In the genomic region with DNA sequence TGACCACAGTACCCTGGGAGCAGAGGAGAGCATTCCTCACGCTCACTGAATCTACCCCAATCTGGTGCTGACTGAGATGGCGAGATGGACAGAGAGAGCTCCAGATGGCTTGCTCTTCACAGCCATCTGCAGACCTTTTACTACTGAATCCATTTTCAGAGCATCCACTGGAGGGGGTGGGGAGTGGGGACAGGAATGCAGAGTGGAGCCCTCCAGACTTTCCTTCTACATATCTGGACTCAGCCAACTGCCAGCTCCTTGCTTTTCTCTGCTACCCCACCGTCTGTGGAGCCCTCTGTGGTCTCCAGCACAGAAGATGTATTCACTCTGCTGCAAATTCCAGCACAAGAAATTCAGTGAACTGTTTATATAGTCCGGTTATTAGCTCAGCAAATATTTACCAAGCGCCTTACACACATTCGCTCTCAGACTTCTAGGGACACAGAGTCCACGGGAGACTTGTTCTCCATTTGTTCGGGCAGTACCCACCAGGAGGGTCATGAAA, we compare ENCODE assay signal across 12 mouse cellular contexts. TPM values are rescaled to one million over a fixed set of nuclear protein-coding genes. Genes with fewer than 3 reads are reported as not detected.
DNase-seq lines count a peak whose midpoint lies in the region; ATAC-seq and TF ChIP-seq lines count a peak whose summit lies in the region.
"Had no signal": no experiment of that assay in that cellular context is flagged by ENCODE, and none has a peak within 500 bp of the region (broad histone marks: within the 10 kb centered on the region; RNA-seq: fewer than 3 reads in every experiment).

No protein-coding gene starts in this region.

- no peaks in the 10 kb centered on the region for H3K27me3 ChIP-seq in limb, embryonic 11.5 days (ENCODE audit: control insufficient read depth, insufficient read depth, low read length)
- H3K27me3 ChIP-seq in limb, embryonic 10.5 days (ENCODE audit: low read depth, poor library complexity, severe bottlenecking): no peaks in the 10 kb centered on the region
- H3K27me3 ChIP-seq in cerebellum, adult 2 months (ENCODE audit: control insufficient read depth, insufficient read depth, low read length): no peaks in the 10 kb centered on the region
- no peaks in the 10 kb centered on the region for H3K27me3 ChIP-seq in embryonic facial prominence, embryonic 14.5 days (replicated peaks; ENCODE audit: control insufficient read depth, insufficient read depth, low read length)
- H3K27me3 ChIP-seq in liver, embryonic 16.5 days (ENCODE audit: control insufficient read depth, insufficient read depth, low read depth, low read length): no peaks in the 10 kb centered on the region

- 0 out of 2 replicates have a peak, but pooled peaks have one; percentile 4 for TF ChIP-seq POLR2A in cerebellum, adult 2 months (IDR thresholded peaks at IDR 0.05; ENCODE audit: borderline replicate concordance, insufficient read depth, low read length)

- ATAC-seq in limb, embryonic 11.5 days (ENCODE audit: insufficient number of reproducible peaks, low FRiP score, low TSS enrichment, low read depth): no peak
- no peak; the same call in 1 of the 2 replicates for ATAC-seq in embryonic facial prominence, embryonic 14.5 days (ENCODE audit: low read depth)
- ATAC-seq in liver, embryonic 16.5 days (ENCODE audit: low read depth): peak; percentile 72

- no peaks in the 10 kb centered on the region for H3K4me1 ChIP-seq in limb, embryonic 11.5 days (ENCODE audit: control insufficient read depth, insufficient read depth, low read length)
- H3K4me1 ChIP-seq in limb, embryonic 10.5 days: peaks cover 7% of the 10 kb centered on the region; the same call in 1 of the 2 replicates
- peaks cover 28% of the 10 kb centered on the region for H3K4me1 ChIP-seq in cerebellum, adult 2 months (ENCODE audit: control insufficient read depth, insufficient read depth, low read length)
- H3K4me1 ChIP-seq in embryonic facial prominence, embryonic 14.5 days (ENCODE audit: control insufficient read depth, insufficient read depth, low read length): no peaks in the 10 kb centered on the region; the same call in 1 of the 2 replicates
- H3K4me1 ChIP-seq in liver, embryonic 16.5 days (ENCODE audit: control insufficient read depth, low read depth, low read length): no peaks in the 10 kb centered on the region

- H3K9me3 ChIP-seq in limb, embryonic 11.5 days (ENCODE audit: control insufficient read depth, low read length): no peaks in the 10 kb centered on the region
- no peaks in the 10 kb centered on the region for H3K9me3 ChIP-seq in limb, embryonic 10.5 days (replicated peaks)
- H3K9me3 ChIP-seq in embryonic facial prominence, embryonic 14.5 days (ENCODE audit: control insufficient read depth, low read length): no peaks in the 10 kb centered on the region
- H3K9me3 ChIP-seq in liver, embryonic 16.5 days (replicated peaks; ENCODE audit: control insufficient read depth, low read length): no peaks in the 10 kb centered on the region
- H3K9me3 ChIP-seq: G1E had no signal

- WGBS in limb, embryonic 11.5 days: 89% methylated on average over 8 of the region's 8 CpGs
- WGBS in limb, embryonic 10.5 days: 90% methylated on average over 8 of the region's 8 CpGs
- WGBS in cerebellum, adult 2 months: 55% methylated on average over 8 of the region's 8 CpGs
- WGBS in embryonic facial prominence, embryonic 14.5 days: 65% methylated on average over 8 of the region's 8 CpGs
- 74% methylated on average over 8 of the region's 8 CpGs for WGBS in liver, embryonic 16.5 days (ENCODE audit: insufficient replicate concordance)

- DNase-seq in limb, embryonic 11.5 days (ENCODE audit: low spot score): no peak
- no peak for DNase-seq in limb, embryonic 10.5 days (ENCODE audit: low spot score)
- DNase-seq in cerebellum, adult 2 months: peak; percentile 60 to 74
- DNase-seq in embryonic facial prominence, embryonic 14.5 days (ENCODE audit: low spot score): no peak
- DNase-seq in gastrocnemius, adult 18-20 months (ENCODE audit: low spot score): no peak
- DNase-seq in MN1 (ENCODE audit: low spot score): no peak
- DNase-seq: adrenal gland, adult 8-10 months; gastrocnemius, postnatal 10 days had no signal

- H3K4me3 ChIP-seq in limb, embryonic 11.5 days (ENCODE audit: low read depth, low read length): no peak overlapping the region
- no peak overlapping the region for H3K4me3 ChIP-seq in limb, embryonic 10.5 days
- no peak overlapping the region for H3K4me3 ChIP-seq in cerebellum, adult 2 months (replicated peaks; ENCODE audit: insufficient read depth, low read depth, low read length)
- H3K4me3 ChIP-seq in embryonic facial prominence, embryonic 14.5 days (ENCODE audit: low read depth, low read length): no peak overlapping the region
- H3K4me3 ChIP-seq in liver, embryonic 16.5 days (ENCODE audit: low read depth, low read length): no peak overlapping the region

- no peak overlapping the region for H3K4me2 ChIP-seq in limb, embryonic 11.5 days (ENCODE audit: low read depth, severe bottlenecking)
- no peak overlapping the region for H3K4me2 ChIP-seq in embryonic facial prominence, embryonic 14.5 days (ENCODE audit: low read depth, low read length)
- no peak overlapping the region for H3K4me2 ChIP-seq in liver, embryonic 16.5 days (ENCODE audit: low read depth, low read length)
- H3K4me2 ChIP-seq: midbrain, embryonic 11.5 days had no signal

- no peak overlapping the region for H3K9ac ChIP-seq in limb, embryonic 11.5 days (ENCODE audit: low read length)
- H3K9ac ChIP-seq in embryonic facial prominence, embryonic 14.5 days (ENCODE audit: low read depth, low read length): no peak overlapping the region
- no peak overlapping the region for H3K9ac ChIP-seq in liver, embryonic 16.5 days (ENCODE audit: low read depth, low read length)

- peaks cover 8% of the 10 kb centered on the region; the same call in 1 of the 2 replicates for H3K36me3 ChIP-seq in limb, embryonic 11.5 days (ENCODE audit: control insufficient read depth, insufficient read depth, low read length)
- H3K36me3 ChIP-seq in limb, embryonic 10.5 days: peaks cover 63% of the 10 kb centered on the region
- peaks cover 40% of the 10 kb centered on the region for H3K36me3 ChIP-seq in embryonic facial prominence, embryonic 14.5 days (ENCODE audit: control insufficient read depth, insufficient read depth, low read length)
- H3K36me3 ChIP-seq in liver, embryonic 16.5 days (ENCODE audit: control insufficient read depth, insufficient read depth): peaks cover 19% of the 10 kb centered on the region

- peak overlapping the region; percentile 36; the same call in 1 of the 2 replicates for H3K27ac ChIP-seq in limb, embryonic 11.5 days (replicated peaks; ENCODE audit: low read depth, low read length)
- no peak overlapping the region for H3K27ac ChIP-seq in limb, embryonic 10.5 days
- peak overlapping the region; percentile 51 for H3K27ac ChIP-seq in cerebellum, adult 2 months (ENCODE audit: insufficient read depth, low read length)
- 0 out of 2 replicates have a peak overlapping the region, but pooled peaks have one; percentile 25 for H3K27ac ChIP-seq in embryonic facial prominence, embryonic 14.5 days (replicated peaks; ENCODE audit: low read depth, low read length)
- H3K27ac ChIP-seq in liver, embryonic 16.5 days (ENCODE audit: low read length): no peak overlapping the region

- no peak for TF ChIP-seq CTCF in cerebellum, adult 2 months (IDR thresholded peaks at IDR 0.05; ENCODE audit: borderline replicate concordance, insufficient read depth, low read depth, low read length)

RNA-seq across cellular contexts. Expression of a gene that starts 32.3 kb away (rescaled TPM):
- polyA plus RNA-seq in limb, embryonic 11.5 days (2014; fragmentation: Nextera tagmentation; extraction: Ambion mirVana): 44.5 and 50.0 TPM in 2 replicates
- 45.7 and 51.6 TPM in 2 replicates for polyA plus RNA-seq in limb, embryonic 10.5 days (2016; fragmentation: Nextera tagmentation; extraction: Ambion mirVana)
- 33.9 and 36.7 TPM in 2 replicates for polyA plus RNA-seq in cerebellum, adult 2 months (2012; rRNA removed)
- polyA plus RNA-seq in embryonic facial prominence, embryonic 14.5 days (2014; fragmentation: Nextera tagmentation; extraction: Ambion mirVana): 31.0 and 36.9 TPM in 2 replicates
- polyA plus RNA-seq in liver, embryonic 16.5 days (2015; fragmentation: Nextera tagmentation; extraction: Ambion mirVana): 17.6 and 20.0 TPM in 2 replicates
- 10 to 100 TPM in 1 of 2 experiments, 1 to 10 TPM in 1; 9.6 to 10.8 TPM for total RNA-seq in gastrocnemius, adult 18-20 months (2021)

RNA-seq across cellular contexts. Expression of a gene that starts 32.4 kb away (rescaled TPM):
- polyA plus RNA-seq in limb, embryonic 11.5 days (2014; fragmentation: Nextera tagmentation; extraction: Ambion mirVana): 0.17 and 0.28 TPM in 2 replicates
- polyA plus RNA-seq in limb, embryonic 10.5 days (2016; fragmentation: Nextera tagmentation; extraction: Ambion mirVana): 0.38 and 0.59 TPM in 2 replicates
- polyA plus RNA-seq in cerebellum, adult 2 months (2012; rRNA removed): 0.08 and 0.17 TPM in 2 replicates
- polyA plus RNA-seq in embryonic facial prominence, embryonic 14.5 days (2014; fragmentation: Nextera tagmentation; extraction: Ambion mirVana): 0.51 TPM in 1 of 2 replicates, not detected in the other
- polyA plus RNA-seq in liver, embryonic 16.5 days (2015; fragmentation: Nextera tagmentation; extraction: Ambion mirVana): 0.06 and 0.07 TPM in 2 replicates
- total RNA-seq in gastrocnemius, adult 18-20 months (2021): not detected
- polyA plus RNA-seq: G1E; spleen, adult 2 months had no signal

Comparison
In these comparisons a context has a peak if more than half of its experiments do, and no peak if none do; other contexts are left out.
1. H3K27ac ChIP-seq: peak in limb, embryonic 11.5 days (single experiment), cerebellum, adult 2 months (single experiment) and embryonic facial prominence, embryonic 14.5 days (single experiment); none in limb, embryonic 10.5 days (single experiment) and liver, embryonic 16.5 days (single experiment).
2. DNase-seq: peak in cerebellum, adult 2 months (2 of 2); none in limb, embryonic 11.5 days (single experiment), limb, embryonic 10.5 days (single experiment), embryonic facial prominence, embryonic 14.5 days (single experiment), gastrocnemius, adult 18-20 months (single experiment) and MN1 (single experiment).